Mouse (Mus musculus) heart, embryonic 14.5 days (tissue): Measurements from ENCODE around the gene Nfyc. TPM values are rescaled to one million over a fixed set of nuclear protein-coding genes. Genes with fewer than 3 reads are reported as not detected.

Experiments
- ATAC-seq: fragments of 200-750 bp; cut with Nextera tagmentation; 2 replicates; pipeline ENCODE4 v1.8.0; 2017; ENCODE audit warnings: low read depth, moderate TSS enrichment; ENCODE audit not compliant: insufficient number of reproducible peaks, insufficient read depth, low FRiP score
- H3K27ac ChIP-seq, 2 experiments: fragments of 200-500 bp in 1 of 2; fragments of 300-500 bp in 1 of 2; sonication (generic) in 1 of 2; replicated peaks in 1 of 2; 2 replicates each; pipeline ENCODE4 v1.5.1; 2012 to 2014; ENCODE audit warnings: low read depth in 2 of 2, low read length in 2 of 2, control low read depth in 1 of 2, mild to moderate bottlenecking in 1 of 2, mixed read lengths in 1 of 2; ENCODE audit not compliant: control insufficient read depth in 1 of 2, insufficient read depth in 1 of 2
- H3K27me3 ChIP-seq: fragments of 300-500 bp; sonication (generic); 2 replicates; pipeline ENCODE4 v1.6.1; 2014; ENCODE audit warnings: mild to moderate bottlenecking, low read length, control low read depth; ENCODE audit not compliant: control insufficient read depth, insufficient read depth
- H3K36me3 ChIP-seq: fragments of 300-500 bp; sonication (generic); 2 replicates; pipeline ENCODE4 v1.6.1; 2014; ENCODE audit warnings: mild to moderate bottlenecking, control low read depth, low read length, mixed read lengths; ENCODE audit not compliant: control insufficient read depth, insufficient read depth
- H3K4me1 ChIP-seq, 2 experiments: fragments of 200-500 bp in 1 of 2; fragments of 300-500 bp in 1 of 2; sonication (generic) in 1 of 2; 2 replicates each; pipeline ENCODE4 v1.6.1; 2012 to 2014; ENCODE audit warnings: low read length in 2 of 2, control low read depth in 1 of 2, mixed read lengths in 1 of 2; ENCODE audit not compliant: control insufficient read depth in 2 of 2, insufficient read depth in 2 of 2
- H3K4me2 ChIP-seq: fragments of 300-500 bp; sonication (generic); 2 replicates; pipeline ENCODE4 v1.6.1; 2014; ENCODE audit warnings: mild to moderate bottlenecking, low read length
- H3K4me3 ChIP-seq, 2 experiments: fragments of 200-500 bp in 1 of 2; fragments of 300-500 bp in 1 of 2; sonication (generic) in 1 of 2; 2 replicates each; pipeline ENCODE4 v1.5.1; 2012 to 2014; ENCODE audit warnings: low read length in 2 of 2, mild to moderate bottlenecking in 2 of 2, control low read depth in 1 of 2, low read depth in 1 of 2, moderate library complexity in 1 of 2; ENCODE audit not compliant: control insufficient read depth in 1 of 2, insufficient read depth in 1 of 2
- H3K9ac ChIP-seq: fragments of 300-500 bp; sonication (generic); 2 replicates; pipeline ENCODE4 v1.6.1; 2014; ENCODE audit warnings: mild to moderate bottlenecking, low read length
- H3K9me3 ChIP-seq: fragments of 300-500 bp; sonication (generic); 2 replicates; pipeline ENCODE4 v1.6.1; 2016; ENCODE audit warnings: low read length, control low read depth; ENCODE audit not compliant: control insufficient read depth
- WGBS: fragments of 180-500 bp; shearing (Covaris S2); extraction: QIAGEN DNeasy Blood & Tissue Kit; methylation state at CpG from one replicate; pipeline ENCODE4 v1.1.7; 2014; 5-methylcytosine and 5-hydroxymethylcytosine counted together
- polyA plus RNA-seq: library from polyadenylated mRNA; unstranded; fragments of >200 nt; fragmentation: Nextera tagmentation; extraction: Ambion mirVana; gene quantifications from 2 replicates; pipeline ENCODE4 v1.2.1, GENCODE M21; 2014

Nfyc gene
- 104 and 107 TPM in 2 replicates for polyA plus RNA-seq

- no peak for ATAC-seq
- Histone ChIP-seq H3K36me3 (no peaks in the 10 kb centered on the region), H3K27ac (no peak within 1 kb of the TSS), H3K27me3 (no peaks in the 10 kb centered on the region), H3K4me3 (no peak within 1 kb of the TSS), H3K4me1 (no peaks in the 10 kb centered on the region), H3K4me2 (no peak within 1 kb of the TSS), H3K9me3 (no peaks in the 10 kb centered on the region), H3K9ac (no peak within 1 kb of the TSS)
- WGBS = 81% methylated on average over 4 of the region's 4 CpGs
Observed at GRCm38 (mm10) chr4:120831472-120831871, at the start of gene Nfyc. Nfyc (minus strand) TSS chr4:120831572.

- Histone ChIP-seq H3K27ac (no peak overlapping the region), H3K9me3 (no peaks in the 10 kb centered on the region), H3K4me1 (peaks cover 8 to 10% of the 10 kb centered on the region in 2 experiments), H3K4me3 (no peak overlapping the region), H3K9ac (no peak overlapping the region), H3K36me3 (no peaks in the 10 kb centered on the region), H3K4me2 (no peak overlapping the region), H3K27me3 (no peaks in the 10 kb centered on the region)
- ATAC-seq = no peak; the same call in 1 of the 2 replicates
- 38% methylated on average over 6 of the region's 6 CpGs for WGBS
Observed at GRCm38 (mm10) chr4:120880731-120881432, 49.5 kb upstream of the Nfyc start.

GRCm38 (mm10) chr4:120879386-120879785 is 48.0 kb upstream of the Nfyc start:
- no peak overlapping the region for H3K27ac ChIP-seq
- H3K36me3 ChIP-seq = no peaks in the 10 kb centered on the region
- no peak overlapping the region for H3K4me2 ChIP-seq
- no peak overlapping the region for H3K4me3 ChIP-seq
- no peak overlapping the region for H3K9ac ChIP-seq
- no peaks in the 10 kb centered on the region for H3K27me3 ChIP-seq
- H3K9me3 ChIP-seq = no peaks in the 10 kb centered on the region
- 28% methylated on average over 4 of the region's 4 CpGs for WGBS
- no peak for ATAC-seq
- H3K4me1 ChIP-seq = no peaks in the 10 kb centered on the region

GRCm38 (mm10) chr4:120878728-120879127 is 47.4 kb upstream of the Nfyc start:
- Histone ChIP-seq H3K27ac (no peak overlapping the region), H3K4me3 (no peak overlapping the region), H3K9me3 (no peaks in the 10 kb centered on the region), H3K4me2 (no peak overlapping the region), H3K4me1 (no peaks in the 10 kb centered on the region), H3K9ac (no peak overlapping the region), H3K36me3 (no peaks in the 10 kb centered on the region), H3K27me3 (no peaks in the 10 kb centered on the region)
- no peak for ATAC-seq
- 58% methylated on average over 3 of the region's 3 CpGs for WGBS

GRCm38 (mm10) chr4:120875961-120876360 is 44.6 kb upstream of the Nfyc start:
- Histone ChIP-seq H3K4me3 (no peak overlapping the region), H3K9me3 (no peaks in the 10 kb centered on the region), H3K36me3 (no peaks in the 10 kb centered on the region), H3K4me1 (no peaks in the 10 kb centered on the region), H3K27ac (no peak overlapping the region), H3K9ac (no peak overlapping the region), H3K4me2 (no peak overlapping the region), H3K27me3 (0 out of 2 replicates have a peak, but pooled peaks cover 5% of the 10 kb centered on the region)
- WGBS = 65% methylated on average over 3 of the region's 3 CpGs
- ATAC-seq = no peak

- Histone ChIP-seq H3K4me1 (no peaks in the 10 kb centered on the region), H3K9me3 (no peaks in the 10 kb centered on the region), H3K9ac (no peak overlapping the region), H3K27me3 (peaks cover 5% of the 10 kb centered on the region; the same call in 1 of the 2 replicates), H3K36me3 (no peaks in the 10 kb centered on the region), H3K27ac (no peak overlapping the region), H3K4me3 (no peak overlapping the region), H3K4me2 (no peak overlapping the region)
- no peak for ATAC-seq
- WGBS = 69% methylated on average over 7 of the region's 7 CpGs
Observed at GRCm38 (mm10) chr4:120870262-120870748, 38.9 kb upstream of the Nfyc start.

- ATAC-seq = no peak
- Histone ChIP-seq H3K9ac (no peak overlapping the region), H3K4me2 (no peak overlapping the region), H3K9me3 (no peaks in the 10 kb centered on the region), H3K4me1 (no peaks in the 10 kb centered on the region), H3K36me3 (no peaks in the 10 kb centered on the region), H3K27me3 (peaks cover 5% of the 10 kb centered on the region; the same call in 1 of the 2 replicates), H3K4me3 (no peak overlapping the region), H3K27ac (no peak overlapping the region)
- 64% methylated on average over 3 of the region's 3 CpGs for WGBS
Observed at GRCm38 (mm10) chr4:120868988-120869387, 37.6 kb upstream of the Nfyc start.
